ENCODE assay signal across 10 mouse cellular contexts in the genomic region with DNA sequence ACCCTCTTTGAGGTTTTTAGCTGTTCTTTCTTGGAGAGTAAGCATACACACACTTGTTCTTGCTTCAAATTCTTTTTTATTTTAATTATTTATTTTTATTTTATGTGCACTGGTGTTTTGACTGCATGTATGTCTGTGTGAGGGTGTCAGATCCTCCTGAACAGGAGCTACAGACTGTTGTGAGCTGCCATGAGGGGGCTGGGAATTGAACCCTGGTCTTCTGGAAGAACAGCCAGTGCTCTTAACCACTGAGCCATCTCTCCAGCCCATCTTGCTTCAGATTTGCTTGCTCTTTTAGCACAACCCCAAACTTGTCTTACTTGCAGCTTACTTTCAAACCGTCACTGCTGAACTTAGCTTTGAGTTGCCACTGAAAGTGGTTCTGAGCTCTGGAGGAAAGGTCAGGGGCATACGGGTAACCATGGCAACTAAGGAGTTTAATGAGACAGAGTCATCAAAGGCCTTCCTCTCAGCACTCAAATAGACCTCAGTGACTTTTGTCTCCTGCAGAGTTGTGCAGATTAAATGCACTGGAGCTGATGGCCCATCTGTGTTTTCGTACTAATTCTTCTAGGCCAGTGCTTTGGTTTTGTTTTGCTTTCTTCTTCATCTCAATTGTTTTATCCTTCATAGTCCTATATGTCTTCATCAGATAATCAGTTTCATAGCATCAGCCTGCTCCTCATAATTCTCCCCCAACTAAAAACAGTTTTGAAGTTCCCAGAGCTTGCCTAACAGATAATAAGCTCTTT. TPM values are rescaled to one million over a fixed set of nuclear protein-coding genes. Genes with fewer than 3 reads are reported as not detected.
DNase-seq lines count a peak whose midpoint lies in the region.
"Had no signal": no experiment of that assay in that cellular context is flagged by ENCODE, and none has a peak within 500 bp of the region (broad histone marks: within the 10 kb centered on the region; RNA-seq: fewer than 3 reads in every experiment).

No protein-coding gene starts in this region.

- intact Hi-C loops in gastrocnemius, postnatal 36 days (cut with DNase I): no loop called here

- peak; percentile 61 for DNase-seq in CD4-positive, CD25-positive, alpha-beta regulatory T cell, adult 2 months (ENCODE audit: low read depth, low spot score)
- peak; percentile 56 for DNase-seq in R1 (ENCODE audit: low read depth, low spot score)
- DNase-seq in embryo, embryonic 11 days: peak; percentile 75
- DNase-seq in induced T-regulatory cell, adult 2 months (ENCODE audit: low read depth): peak; percentile 49
- DNase-seq in B cell, adult 2 months: no peak
- DNase-seq in gastrocnemius, postnatal 36 days: no peak
- no peak for DNase-seq in kidney, adult 9 months
- no peak for DNase-seq in liver
- DNase-seq: cerebellum, adult 8-10 months; kidney, adult 11 months had no signal

RNA-seq across cellular contexts. Expression of a gene that starts 15.0 kb away (rescaled TPM):
- total RNA-seq in gastrocnemius, postnatal 36 days (2021): 1 to 10 TPM in 1 of 2 experiments, under 1 TPM in 1; 0.69 to 1.1 TPM

Comparison
In these comparisons a context has a peak if more than half of its experiments do, and no peak if none do; other contexts are left out.
1. DNase-seq: peak in CD4-positive, CD25-positive, alpha-beta regulatory T cell, adult 2 months (single experiment), R1 (single experiment), embryo, embryonic 11 days (single experiment) and induced T-regulatory cell, adult 2 months (single experiment); none in B cell, adult 2 months (0 of 2), gastrocnemius, postnatal 36 days (0 of 2), kidney, adult 9 months (single experiment) and liver (single experiment).